Mouse (Mus musculus) erythroblast, embryonic 14.5 days (primary cell): ENCODE measurements around the gene Cd5l.

Experiments
- GATA1 ChIP-seq: IDR thresholded peaks from 2 replicates; pipeline ENCODE4 v1.6.1; 2012; ENCODE audit warnings: low read length, inconsistent platforms, mixed read lengths
- TAL1 ChIP-seq: IDR thresholded peaks from 3 replicates; pipeline ENCODE4 v1.6.1; 2012; ENCODE audit warnings: low read length, inconsistent platforms, mixed read lengths

- no peak for TF ChIP-seq GATA1
- no peak for TF ChIP-seq TAL1
Observed at GRCm38 (mm10) chr3:87399906-87400305, 42.2 kb downstream of the Cd5l start.
